Mouse (Mus musculus) T-helper 1 cell (primary cell): ENCODE data around the gene Dync1i1.
"Not testable (repeated sequence)": the region's sequence is repeated elsewhere in the genome, so short reads cannot be mapped to it uniquely, and the experiment has no call there.

Experiments
- in situ Hi-C: fragments of 300-600 bp; cut with MboI, MseI; formaldehyde crosslinking; loops from one replicate; pipeline ENCODE4 v1.15.1; 2025; ENCODE audit warnings: high pct_unique_total_duplicates

The Dync1i1 gene

GRCm38 (mm10) chr6:5725611-5726236 lies at the start of gene Dync1i1:
Gene Dync1i1, plus strand, starts transcription at chr6:5725639.
- in situ Hi-C loops, result no loop called here

DNA sequence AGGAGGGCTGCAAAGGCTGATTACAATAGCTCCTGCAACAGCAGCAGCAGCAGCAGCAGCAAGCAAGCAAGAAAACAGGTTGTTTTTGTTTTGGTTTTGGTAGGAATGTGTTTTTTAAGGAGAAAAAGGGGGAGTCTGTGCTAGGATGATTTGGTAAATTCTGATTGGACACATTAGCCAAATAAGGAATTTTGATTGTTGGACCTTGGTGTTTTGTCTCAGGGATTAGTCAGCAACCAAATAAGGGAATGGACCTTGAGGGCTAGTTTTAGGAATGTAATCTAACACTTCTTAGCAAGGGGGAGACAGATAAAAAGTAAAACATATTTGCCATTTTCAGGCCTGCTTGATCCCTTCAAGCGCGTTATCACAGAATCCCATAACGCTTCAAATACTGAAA lies 45.7 kb upstream of the Dync1i1 start:
- in situ Hi-C loops, result no loop called here

DNA sequence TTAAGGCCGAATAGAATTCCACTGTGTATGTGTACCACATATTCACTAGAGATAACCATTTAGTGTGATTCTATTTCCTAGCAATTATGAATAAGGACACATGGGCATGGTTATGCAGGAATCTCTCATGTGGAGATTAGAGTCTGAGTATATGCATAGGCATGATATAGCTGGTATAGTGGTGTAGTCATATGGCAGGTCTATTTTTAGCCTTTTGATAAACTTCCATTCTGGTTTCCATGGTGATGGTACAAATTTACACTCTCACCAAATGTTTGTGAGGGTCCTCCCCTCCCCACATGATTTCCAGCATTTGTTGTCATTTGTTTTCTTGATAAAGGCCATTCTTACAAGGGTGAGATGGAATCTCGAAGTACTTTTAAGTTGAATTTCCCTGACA lies 23.6 kb upstream of the Dync1i1 start:
- in situ Hi-C loops, result no loop called here

GRCm38 (mm10) chr6:5707894-5708293 lies 17.5 kb upstream of the Dync1i1 start:
- in situ Hi-C loops, result not testable (repeated sequence)

DNA sequence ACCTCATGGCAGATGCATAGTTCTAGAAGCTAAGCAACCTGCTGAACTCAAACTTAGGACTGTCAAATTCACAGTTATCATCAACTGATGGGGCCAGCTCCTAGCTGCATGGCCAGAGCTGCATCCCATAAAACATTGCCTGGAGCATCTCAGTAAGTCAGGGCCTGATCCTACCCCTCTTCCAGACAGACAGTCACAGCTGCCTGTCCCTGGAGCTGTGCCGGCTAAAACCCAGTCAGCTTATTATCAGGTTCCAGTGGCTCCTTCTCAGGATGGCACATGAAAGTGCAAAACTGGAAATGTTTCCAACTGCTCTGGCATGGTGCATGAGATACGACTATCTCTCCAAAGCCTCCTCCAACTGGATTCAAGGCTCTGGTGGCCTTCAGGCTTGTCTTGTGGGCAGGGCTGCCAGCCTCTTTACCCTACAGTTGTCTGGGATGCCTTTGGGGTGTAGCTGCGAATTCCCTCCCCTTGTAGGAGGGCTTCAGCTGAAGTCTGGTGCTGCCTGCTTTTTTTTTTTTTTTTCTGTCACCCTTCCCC lies 15.3 kb upstream of the Dync1i1 start:
- in situ Hi-C loops, result no loop called here

- in situ Hi-C loops, result no loop called here
Observed at GRCm38 (mm10) chr6:5712620-5713019, 12.8 kb upstream of the Dync1i1 start.

- in situ Hi-C loops, result no loop called here
Observed at GRCm38 (mm10) chr6:5715101-5715618, 10.3 kb upstream of the Dync1i1 start.

DNA sequence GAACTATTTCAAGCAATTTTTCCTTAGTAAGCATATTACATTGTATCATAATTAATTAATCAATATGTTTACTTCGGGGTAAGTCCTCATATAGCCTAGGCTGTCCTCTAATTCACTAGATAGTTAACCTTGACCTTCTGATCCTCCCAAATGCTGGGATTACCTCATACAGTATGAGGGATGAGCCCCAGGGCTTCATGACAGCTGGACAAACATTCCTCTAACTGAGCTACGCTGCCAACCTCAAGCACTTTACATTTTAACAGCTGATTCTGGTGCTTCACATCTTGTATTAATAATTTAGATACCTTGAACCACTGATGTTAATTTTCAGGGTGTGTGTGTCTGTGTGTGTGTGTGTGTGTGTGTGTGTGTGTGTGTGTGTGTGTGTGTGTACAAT lies 6.5 kb upstream of the Dync1i1 start:
- in situ Hi-C loops, result no loop called here

GRCm38 (mm10) chr6:5720716-5721115 lies 4.7 kb upstream of the Dync1i1 start:
- in situ Hi-C loops, result not testable (repeated sequence)

GRCm38 (mm10) chr6:5723986-5724385 lies 1.5 kb upstream of the Dync1i1 start:
- in situ Hi-C loops, result no loop called here

- in situ Hi-C loops, result no loop called here
Observed at GRCm38 (mm10) chr6:5726237-5726670, 815 bp downstream of the Dync1i1 start.

DNA sequence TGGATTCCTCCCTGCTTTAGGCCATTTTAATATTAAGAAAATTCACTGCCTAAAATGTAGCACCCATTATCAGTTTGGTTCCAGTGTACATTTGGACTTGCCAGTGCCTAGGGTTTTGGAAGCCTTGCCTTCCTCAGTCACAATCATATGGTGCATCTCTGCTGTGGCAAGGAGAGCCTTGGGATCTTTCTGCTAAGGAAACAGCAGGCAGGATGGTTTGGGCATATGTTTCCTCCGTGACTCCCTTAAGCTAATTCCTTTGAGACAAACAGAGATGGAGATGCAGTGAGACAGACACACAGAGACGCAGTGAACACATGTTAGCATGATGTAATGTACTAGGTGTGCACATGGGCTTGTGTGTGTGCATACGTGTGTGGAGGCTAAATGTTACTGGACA lies 7.8 kb downstream of the Dync1i1 start:
- in situ Hi-C loops, result no loop called here

DNA sequence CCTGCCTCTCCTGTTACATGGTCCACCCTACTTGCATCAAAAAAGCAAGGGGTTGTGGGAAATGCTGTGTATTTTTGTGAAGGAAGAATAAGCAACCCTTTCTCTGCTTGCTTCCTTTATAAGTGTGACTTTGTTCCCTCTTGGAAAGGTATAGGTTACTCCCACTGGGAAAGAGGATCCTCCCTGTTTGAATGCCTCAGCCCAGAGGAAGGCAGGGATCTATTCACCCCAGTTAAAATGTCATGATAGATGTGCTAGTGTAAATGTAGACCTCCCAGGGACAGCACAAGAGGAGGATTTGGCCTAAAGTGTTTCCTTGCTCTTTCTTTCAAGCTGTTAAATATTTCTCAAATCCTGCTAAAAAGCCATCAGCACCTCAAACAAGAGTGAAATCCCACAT lies 9.0 kb downstream of the Dync1i1 start:
- in situ Hi-C loops, result no loop called here

DNA sequence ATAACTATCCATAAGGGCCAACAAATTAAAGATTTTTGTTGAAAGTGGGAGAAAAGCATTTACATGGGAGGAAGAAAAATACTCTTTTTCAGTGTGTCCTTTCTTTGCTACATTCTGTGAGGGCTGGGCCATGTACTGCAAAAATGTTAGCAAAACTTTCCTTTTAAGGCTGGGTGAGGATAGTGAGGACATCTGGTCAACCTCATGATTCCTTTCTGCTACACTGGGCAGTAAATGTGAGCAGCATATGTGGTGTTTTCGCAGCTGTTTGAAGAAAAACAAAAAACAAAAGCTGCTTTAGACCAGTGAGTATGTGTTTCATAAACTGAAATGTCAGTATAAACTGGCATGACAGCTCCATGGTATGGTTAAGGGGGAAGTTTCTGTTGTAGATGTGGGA lies 9.4 kb downstream of the Dync1i1 start:
- in situ Hi-C loops, result no loop called here

GRCm38 (mm10) chr6:5739711-5740110 lies 14.3 kb downstream of the Dync1i1 start:
- in situ Hi-C loops, result no loop called here

- in situ Hi-C loops, result no loop called here
Observed at GRCm38 (mm10) chr6:5741395-5742032, 16.1 kb downstream of the Dync1i1 start.

DNA sequence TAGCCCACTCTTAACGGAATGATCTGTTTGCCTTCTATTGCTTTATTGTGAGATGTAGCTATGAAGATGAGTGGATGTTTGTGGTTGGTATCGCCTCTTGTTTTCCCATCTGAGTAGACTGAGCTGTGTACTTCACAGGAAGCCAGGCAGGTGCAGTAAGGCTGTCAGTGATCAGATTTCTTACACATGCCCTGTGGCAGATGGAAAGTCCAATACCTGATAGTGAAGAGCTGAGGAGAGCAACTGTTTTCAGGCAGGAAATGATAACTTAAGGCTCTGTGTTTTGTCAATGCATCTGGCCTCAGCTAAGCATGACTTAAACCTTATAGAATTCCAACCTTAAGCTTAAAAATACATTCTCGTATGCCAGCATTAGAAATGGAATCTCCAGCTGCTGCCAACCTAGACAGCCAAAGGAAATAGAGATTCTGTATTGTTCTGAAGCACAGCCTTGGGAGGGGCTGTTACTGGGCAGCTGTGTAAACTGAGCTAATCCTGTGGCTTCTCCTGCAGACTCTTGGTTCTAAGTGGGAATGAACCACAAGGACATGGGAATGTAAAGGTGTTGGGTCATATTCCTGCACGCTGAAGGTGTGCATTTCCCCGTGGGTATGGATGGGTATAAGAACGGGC lies 24.8 kb downstream of the Dync1i1 start:
- in situ Hi-C loops, result no loop called here

DNA sequence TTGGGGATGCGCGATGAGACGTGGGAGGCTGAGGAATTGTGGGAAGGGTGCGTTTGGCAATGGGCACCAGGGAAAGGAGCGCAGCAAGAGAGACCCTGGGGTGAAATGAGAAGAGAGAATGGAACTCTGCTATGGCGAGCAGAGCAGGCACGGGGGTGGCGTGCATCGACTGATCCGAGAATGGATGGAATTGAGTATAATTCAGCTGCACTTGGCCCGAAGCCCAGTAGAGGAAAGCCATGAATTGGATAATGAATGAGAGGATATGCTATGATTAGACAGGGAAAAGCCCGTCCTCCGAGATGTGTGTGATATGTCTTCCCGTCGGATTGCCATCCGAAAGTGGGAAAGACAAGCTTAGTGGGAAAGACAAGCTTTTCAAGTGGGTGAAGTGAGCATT lies 26.7 kb downstream of the Dync1i1 start:
- in situ Hi-C loops, result no loop called here

GRCm38 (mm10) chr6:5752617-5753016 lies 27.2 kb downstream of the Dync1i1 start:
- in situ Hi-C loops, result no loop called here

DNA sequence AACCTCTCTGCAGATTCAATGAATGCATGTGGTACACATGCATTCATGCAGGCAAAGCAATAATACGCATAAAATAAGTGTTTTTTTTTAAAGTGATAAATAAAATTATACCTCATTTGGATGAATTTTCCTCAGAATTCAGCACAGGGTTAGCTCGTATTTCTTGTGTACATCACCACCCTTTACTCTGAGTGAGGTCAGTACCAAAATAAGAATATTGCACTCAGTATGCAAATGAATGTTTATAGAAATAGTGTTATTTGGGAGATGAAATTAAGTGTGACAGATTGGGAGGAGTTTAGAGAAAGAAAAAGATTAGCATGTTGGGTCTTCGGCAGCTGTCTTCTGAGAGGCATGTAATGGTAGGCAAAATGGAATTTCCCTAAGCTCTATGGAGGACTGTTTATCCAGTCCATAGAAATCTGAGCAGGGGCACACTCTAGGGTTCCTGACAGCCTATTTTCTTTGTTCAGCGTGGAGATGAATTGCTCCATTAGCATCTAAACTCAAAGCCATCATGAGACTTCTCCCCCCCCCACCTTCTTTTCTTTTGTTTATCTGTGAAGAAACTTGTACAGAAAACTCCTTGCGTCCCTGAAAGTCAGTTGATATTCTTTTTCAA lies 31.2 kb downstream of the Dync1i1 start:
- in situ Hi-C loops, result no loop called here

DNA sequence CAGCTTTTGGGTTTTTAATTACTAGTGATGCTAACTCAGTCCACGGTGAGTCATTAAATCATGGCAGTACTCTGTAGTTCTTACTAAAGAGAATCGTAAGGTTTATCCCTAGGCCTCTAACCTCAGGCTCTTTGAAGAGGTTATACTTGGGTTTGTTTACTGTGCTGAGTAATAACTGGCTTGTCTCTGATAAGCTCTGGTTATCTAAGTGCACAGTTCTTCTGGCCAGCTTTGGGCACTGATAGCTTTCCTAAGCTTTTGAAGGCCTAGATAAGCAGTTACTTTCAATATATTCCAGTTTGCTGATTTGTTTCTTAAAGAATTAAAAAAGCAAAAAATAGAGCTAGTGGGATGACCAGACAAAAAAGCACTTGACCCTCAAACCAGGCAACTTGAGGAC lies 37.5 kb downstream of the Dync1i1 start:
- in situ Hi-C loops, result no loop called here

GRCm38 (mm10) chr6:5768576-5768975 lies 43.1 kb downstream of the Dync1i1 start:
- in situ Hi-C loops, result no loop called here
